Mouse (Mus musculus) midbrain, embryonic 15.5 days (tissue): ENCODE results near the gene Mybbp1a. TPM values are rescaled to one million over a fixed set of nuclear protein-coding genes. Genes with fewer than 3 reads are reported as not detected.

Experiments used
- ATAC-seq: fragments of 200-750 bp; cut with Nextera tagmentation; replicated peaks from 2 replicates; pipeline ENCODE4 v1.8.0; 2017; ENCODE audit warnings: moderate TSS enrichment
- H3K27ac ChIP-seq: fragments of 300-500 bp; sonication (generic); 2 replicates; pipeline ENCODE4 v1.5.1; 2015; ENCODE audit warnings: mild to moderate bottlenecking, inconsistent platforms
- H3K27me3 ChIP-seq: fragments of 300-500 bp; sonication (generic); replicated peaks from 2 replicates; pipeline ENCODE4 v1.6.1; 2015; ENCODE audit warnings: inconsistent platforms
- H3K36me3 ChIP-seq: fragments of 300-500 bp; sonication (generic); replicated peaks from 2 replicates; pipeline ENCODE4 v1.6.1; 2015; ENCODE audit warnings: inconsistent platforms
- H3K4me1 ChIP-seq: fragments of 300-500 bp; sonication (generic); 2 replicates; pipeline ENCODE4 v1.6.1; 2015; ENCODE audit warnings: inconsistent platforms
- H3K4me2 ChIP-seq: fragments of 300-500 bp; sonication (generic); 2 replicates; pipeline ENCODE4 v1.6.1; 2015; ENCODE audit warnings: inconsistent platforms, mild to moderate bottlenecking, moderate library complexity
- H3K4me3 ChIP-seq: fragments of 300-500 bp; sonication (generic); 2 replicates; pipeline ENCODE4 v1.5.1; 2015; ENCODE audit warnings: mild to moderate bottlenecking, inconsistent platforms
- H3K9ac ChIP-seq: fragments of 300-500 bp; sonication (generic); 2 replicates; pipeline ENCODE4 v1.6.1; 2015; ENCODE audit warnings: mild to moderate bottlenecking, inconsistent platforms
- H3K9me3 ChIP-seq: fragments of 300-500 bp; sonication (generic); 2 replicates; pipeline ENCODE4 v1.6.1; 2016; ENCODE audit warnings: inconsistent platforms
- WGBS: fragments of 180-500 bp; shearing (Covaris S2); methylation state at CpG from one replicate; pipeline ENCODE4 v1.1.7; 2015; ENCODE audit warnings: mixed read lengths; 5-methylcytosine and 5-hydroxymethylcytosine counted together
- polyA plus RNA-seq: library from polyadenylated mRNA; unstranded; fragments of >200 nt; fragmentation: Nextera tagmentation; extraction: Ambion mirVana; gene quantifications from 2 replicates; pipeline ENCODE4 v1.2.1, GENCODE M21; 2015

Mybbp1a gene
- polyA plus RNA-seq, 1 experiment from 2014 or later: 67.5 TPM

GRCm38 (mm10) chr11:72457995-72458496, 16.9 kb downstream of the Mybbp1a start:
- H3K36me3 ChIP-seq: no peaks in the 10 kb centered on the region

GRCm38 (mm10) chr11:72458502-72458901, 17.3 kb downstream of the Mybbp1a start:
- no peak overlapping the region for H3K4me3 ChIP-seq
- H3K36me3 ChIP-seq: no peaks in the 10 kb centered on the region
- no peak overlapping the region for H3K27ac ChIP-seq
- H3K9ac ChIP-seq: no peak overlapping the region
- H3K4me2 ChIP-seq: no peak overlapping the region
- ATAC-seq: no peak
- H3K4me1 ChIP-seq: no peaks in the 10 kb centered on the region
- 84% methylated on average over 3 of the region's 3 CpGs for WGBS
- H3K27me3 ChIP-seq: no peaks in the 10 kb centered on the region
- H3K9me3 ChIP-seq: no peaks in the 10 kb centered on the region

More at GRCm38 (mm10) chr11:72457995-72458496, 16.9 kb downstream of the Mybbp1a start:
- no peak overlapping the region for H3K4me3 ChIP-seq
- ATAC-seq: no peak
- H3K9ac ChIP-seq: no peak overlapping the region
- no peaks in the 10 kb centered on the region for H3K9me3 ChIP-seq
- H3K4me1 ChIP-seq: no peaks in the 10 kb centered on the region
- H3K4me2 ChIP-seq: no peak overlapping the region
- H3K27ac ChIP-seq: no peak overlapping the region
- 73% methylated on average over 12 of the region's 12 CpGs for WGBS
- no peaks in the 10 kb centered on the region for H3K27me3 ChIP-seq

DNA sequence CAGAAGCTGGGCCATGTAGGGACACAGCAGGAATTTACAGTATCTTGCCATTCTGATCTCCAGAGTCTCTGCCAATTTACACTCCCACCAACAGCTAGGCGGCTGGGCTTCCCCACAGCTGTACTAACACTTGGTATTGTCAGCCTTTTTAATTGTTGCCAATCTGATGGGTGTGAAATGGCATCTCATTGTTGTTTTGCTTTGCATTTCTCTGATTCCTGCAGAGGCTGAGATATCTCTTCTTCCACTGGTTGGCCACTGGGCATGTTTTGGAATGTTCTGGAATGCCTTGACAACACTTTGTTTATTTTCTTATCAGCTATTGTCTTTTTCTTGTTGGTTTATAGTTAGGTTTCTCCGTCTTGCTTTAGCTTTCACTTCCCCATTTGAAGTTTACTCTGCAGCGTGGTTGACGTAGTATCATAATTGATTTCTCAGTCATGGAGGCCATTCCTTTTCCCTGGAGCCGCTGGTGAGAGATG, 20.4 kb downstream of the Mybbp1a start:
- Histone ChIP-seq H3K4me2 (no peak overlapping the region), H3K9me3 (no peaks in the 10 kb centered on the region), H3K36me3 (no peaks in the 10 kb centered on the region), H3K27me3 (no peaks in the 10 kb centered on the region), H3K27ac (no peak overlapping the region), H3K9ac (no peak overlapping the region), H3K4me3 (no peak overlapping the region), H3K4me1 (no peaks in the 10 kb centered on the region)
- no peak for ATAC-seq
- WGBS: 58% methylated on average over 5 of the region's 5 CpGs

DNA sequence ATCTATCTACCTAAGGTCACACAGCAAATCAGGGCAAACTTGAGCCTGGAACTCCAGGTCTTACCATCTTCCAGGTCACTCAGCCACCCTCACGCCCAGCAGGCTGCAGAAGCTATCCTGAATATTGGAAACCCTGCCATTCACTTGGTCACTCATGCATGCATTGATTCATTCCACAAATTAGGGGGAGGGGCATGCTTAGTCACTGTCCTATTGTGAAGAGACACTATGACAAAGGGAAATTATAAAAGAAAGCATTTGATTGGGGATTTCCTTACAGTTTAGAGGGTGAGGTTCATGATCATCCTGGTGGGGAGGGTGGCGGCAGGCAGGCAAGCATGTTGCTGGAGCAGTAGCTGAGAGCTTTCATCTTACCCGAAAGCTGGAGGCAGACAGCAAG, 23.7 kb downstream of the Mybbp1a start:
- Histone ChIP-seq H3K27me3 (no peaks in the 10 kb centered on the region), H3K27ac (no peak overlapping the region), H3K4me2 (no peak overlapping the region), H3K4me3 (no peak overlapping the region), H3K9me3 (no peaks in the 10 kb centered on the region), H3K9ac (no peak overlapping the region), H3K36me3 (no peaks in the 10 kb centered on the region), H3K4me1 (no peaks in the 10 kb centered on the region)
- ATAC-seq: no peak
- 47% methylated on average over 3 of the region's 3 CpGs for WGBS

GRCm38 (mm10) chr11:72465978-72466693, 25.0 kb downstream of the Mybbp1a start:
- H3K9ac ChIP-seq: no peak overlapping the region
- no peaks in the 10 kb centered on the region for H3K4me1 ChIP-seq
- H3K27ac ChIP-seq: no peak overlapping the region
- H3K36me3 ChIP-seq: no peaks in the 10 kb centered on the region
- no peaks in the 10 kb centered on the region for H3K9me3 ChIP-seq
- 70% methylated on average over 11 of the region's 11 CpGs for WGBS
- no peak overlapping the region for H3K4me2 ChIP-seq
- ATAC-seq: no peak
- H3K27me3 ChIP-seq: no peaks in the 10 kb centered on the region
- H3K4me3 ChIP-seq: no peak overlapping the region

DNA sequence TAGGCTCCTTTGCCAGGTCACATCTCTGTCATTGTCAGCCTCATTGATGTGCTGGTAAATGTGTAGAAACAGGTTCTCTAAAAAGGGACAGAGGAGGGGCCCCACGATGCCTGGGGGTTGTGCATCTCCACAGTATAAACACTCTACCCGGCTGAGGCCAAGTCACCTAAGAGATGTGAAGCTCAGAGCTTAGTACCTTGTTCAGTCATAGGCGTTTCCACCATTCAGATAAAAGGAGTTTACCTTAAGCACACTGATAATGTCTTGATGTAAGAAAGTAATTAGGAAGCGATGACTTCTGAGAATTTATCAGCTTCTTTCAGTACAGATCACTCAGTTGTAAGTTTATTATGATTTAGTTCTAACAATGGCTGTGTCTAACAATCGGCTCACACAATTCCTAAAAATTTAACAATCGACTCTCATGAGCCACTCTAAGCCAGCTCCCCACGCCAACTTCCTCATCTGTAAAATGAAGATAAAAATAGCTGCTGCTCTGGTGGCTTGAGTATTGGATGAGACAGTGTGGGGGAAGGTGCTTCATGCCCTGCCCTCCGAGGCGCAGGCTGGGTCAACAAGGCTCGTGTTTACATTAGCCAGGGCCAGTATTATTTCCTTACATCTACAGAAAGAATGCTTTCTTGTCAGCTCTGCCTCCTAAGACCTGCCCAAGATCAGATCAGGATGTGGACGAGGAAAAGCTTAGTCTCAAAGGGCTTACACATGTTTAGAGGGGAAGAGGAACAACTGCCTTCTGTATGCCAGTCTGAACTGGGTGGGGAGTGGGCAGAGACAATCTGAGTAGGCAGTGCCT, 25.7 kb downstream of the Mybbp1a start:
- ATAC-seq: no peak
- Histone ChIP-seq H3K27me3 (no peaks in the 10 kb centered on the region), H3K4me3 (no peak overlapping the region), H3K9ac (no peak overlapping the region), H3K27ac (peak overlapping the region; percentile 49), H3K4me1 (no peaks in the 10 kb centered on the region), H3K36me3 (no peaks in the 10 kb centered on the region), H3K4me2 (no peak overlapping the region), H3K9me3 (no peaks in the 10 kb centered on the region)
- WGBS: 63% methylated on average over 11 of the region's 11 CpGs

DNA sequence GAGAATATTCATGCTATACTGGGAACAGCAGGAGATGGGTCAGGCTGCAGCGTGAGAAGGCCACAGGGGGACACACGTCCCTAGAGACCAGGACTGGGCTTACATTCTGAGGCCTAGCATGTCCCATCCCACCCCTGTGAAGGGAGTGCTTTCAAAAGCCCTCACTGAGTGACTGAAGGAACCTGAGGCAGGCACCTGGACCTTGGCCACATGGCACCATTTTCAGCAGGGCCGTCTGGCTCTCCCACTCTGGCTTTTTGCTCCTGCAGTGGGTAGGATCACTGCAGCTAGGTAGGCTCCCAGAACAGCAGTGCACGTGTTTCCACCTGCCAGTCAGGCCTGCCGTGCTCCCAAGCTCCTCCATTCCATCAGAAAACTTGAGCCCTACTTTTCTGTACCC, 27.4 kb downstream of the Mybbp1a start:
- Histone ChIP-seq H3K9ac (no peak overlapping the region), H3K36me3 (0 out of 2 replicates have a peak, but pooled peaks cover 5% of the 10 kb centered on the region), H3K27me3 (no peaks in the 10 kb centered on the region), H3K4me3 (no peak overlapping the region), H3K27ac (peak overlapping the region; percentile 35; the same call in 1 of the 2 replicates), H3K4me2 (no peak overlapping the region), H3K4me1 (no peaks in the 10 kb centered on the region), H3K9me3 (no peaks in the 10 kb centered on the region)
- no peak for ATAC-seq
- WGBS: 73% methylated on average over 5 of the region's 5 CpGs

GRCm38 (mm10) chr11:72469217-72469616, 28.1 kb downstream of the Mybbp1a start:
- no peaks in the 10 kb centered on the region for H3K4me1 ChIP-seq
- peak; percentile 44; the same call in 1 of the 2 replicates for ATAC-seq
- no peak overlapping the region for H3K9ac ChIP-seq
- 26% methylated on average over 5 of the region's 5 CpGs for WGBS
- 0 out of 2 replicates have a peak, but pooled peaks cover 5% of the 10 kb centered on the region for H3K36me3 ChIP-seq
- H3K4me3 ChIP-seq: no peak overlapping the region
- H3K4me2 ChIP-seq: no peak overlapping the region
- no peaks in the 10 kb centered on the region for H3K9me3 ChIP-seq
- H3K27me3 ChIP-seq: no peaks in the 10 kb centered on the region
- 0 out of 2 replicates have a peak overlapping the region, but pooled peaks have one; percentile 25 for H3K27ac ChIP-seq

GRCm38 (mm10) chr11:72470004-72470403, 28.8 kb downstream of the Mybbp1a start:
- no peaks in the 10 kb centered on the region for H3K27me3 ChIP-seq
- 68% methylated on average over 4 of the region's 4 CpGs for WGBS
- no peaks in the 10 kb centered on the region for H3K4me1 ChIP-seq
- 0 out of 2 replicates have a peak, but pooled peaks cover 5% of the 10 kb centered on the region for H3K36me3 ChIP-seq
- no peak for ATAC-seq
- H3K27ac ChIP-seq: no peak overlapping the region
- no peak overlapping the region for H3K4me3 ChIP-seq
- H3K9me3 ChIP-seq: no peaks in the 10 kb centered on the region
- no peak overlapping the region for H3K9ac ChIP-seq
- no peak overlapping the region for H3K4me2 ChIP-seq

- no peaks in the 10 kb centered on the region for H3K9me3 ChIP-seq
- H3K4me2 ChIP-seq: no peak overlapping the region
- no peaks in the 10 kb centered on the region for H3K27me3 ChIP-seq
- ATAC-seq: no peak
- H3K9ac ChIP-seq: no peak overlapping the region
- H3K4me1 ChIP-seq: no peaks in the 10 kb centered on the region
- 0 out of 2 replicates have a peak, but pooled peaks cover 5% of the 10 kb centered on the region for H3K36me3 ChIP-seq
- no peak overlapping the region for H3K4me3 ChIP-seq
- 75% methylated on average over 6 of the region's 6 CpGs for WGBS
- H3K27ac ChIP-seq: no peak overlapping the region
Measured at GRCm38 (mm10) chr11:72471381-72471780, 30.2 kb downstream of the Mybbp1a start.

DNA sequence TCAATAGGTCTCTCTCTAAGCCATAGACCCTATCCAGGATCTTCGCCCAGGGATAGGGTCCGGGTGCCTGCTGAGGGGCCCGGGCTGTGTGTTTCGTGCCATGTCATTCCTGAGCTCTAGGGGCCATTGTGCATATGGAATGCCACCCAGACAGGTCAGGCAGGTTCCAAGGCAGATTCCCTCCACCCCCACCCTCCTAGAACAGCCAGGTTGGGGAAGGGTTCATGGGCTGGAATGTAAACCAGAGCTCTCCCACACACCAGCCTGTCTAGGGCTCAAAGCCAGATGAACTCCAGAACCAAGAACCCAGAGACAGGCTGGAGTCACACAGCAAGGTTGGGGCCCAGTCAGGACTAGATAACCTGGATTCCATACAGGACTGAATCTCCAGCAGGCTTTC, 32.4 kb downstream of the Mybbp1a start:
- no peak overlapping the region for H3K27ac ChIP-seq
- 0 out of 2 replicates have a peak, but pooled peaks cover 5% of the 10 kb centered on the region for H3K36me3 ChIP-seq
- no peak overlapping the region for H3K4me2 ChIP-seq
- H3K27me3 ChIP-seq: no peaks in the 10 kb centered on the region
- H3K9ac ChIP-seq: no peak overlapping the region
- WGBS: 93% methylated on average over 4 of the region's 4 CpGs
- no peak for ATAC-seq
- peaks cover 7% of the 10 kb centered on the region for H3K4me1 ChIP-seq
- no peak overlapping the region for H3K4me3 ChIP-seq
- H3K9me3 ChIP-seq: no peaks in the 10 kb centered on the region

- Histone ChIP-seq H3K27ac (no peak overlapping the region), H3K4me1 (peaks cover 7% of the 10 kb centered on the region), H3K36me3 (0 out of 2 replicates have a peak, but pooled peaks cover 5% of the 10 kb centered on the region), H3K9ac (no peak overlapping the region), H3K9me3 (no peaks in the 10 kb centered on the region), H3K27me3 (no peaks in the 10 kb centered on the region), H3K4me2 (no peak overlapping the region), H3K4me3 (no peak overlapping the region)
- WGBS: 81% methylated on average over 3 of the region's 3 CpGs
- no peak for ATAC-seq
Measured at GRCm38 (mm10) chr11:72474926-72475325, 33.8 kb downstream of the Mybbp1a start.
